Mouse (Mus musculus) intestine, embryonic 14.5 days (tissue): ENCODE results near the gene Lhx5. TPM values are rescaled to one million over a fixed set of nuclear protein-coding genes. Genes with fewer than 3 reads are reported as not detected.
A peak's percentile ranks its signal among the peaks of the same experiment; 100 is the strongest.

Experiments used
- ATAC-seq: fragments of 200-750 bp; cut with Nextera tagmentation; replicated peaks from 2 replicates; pipeline ENCODE4 v1.8.0; 2017; ENCODE audit warnings: low read depth, moderate number of reproducible peaks, moderate TSS enrichment, moderate library complexity; ENCODE audit not compliant: low FRiP score, low TSS enrichment
- DNase-seq: peaks from one replicate; pipeline ENCODE4 v3.0.0-alpha.2; 2018; ENCODE audit warnings: low spot score
- H3K27ac ChIP-seq: fragments of 300-500 bp; sonication (generic); 2 replicates; pipeline ENCODE4 v1.5.1; 2014; ENCODE audit warnings: low read depth, mild to moderate bottlenecking, control low read depth
- H3K27me3 ChIP-seq: fragments of 300-500 bp; sonication (generic); replicated peaks from 2 replicates; pipeline ENCODE4 v1.6.1; 2014; ENCODE audit warnings: low read length, control low read depth; ENCODE audit not compliant: control insufficient read depth, insufficient read depth
- H3K36me3 ChIP-seq: fragments of 300-500 bp; sonication (generic); 2 replicates; pipeline ENCODE4 v1.6.1; 2014; ENCODE audit warnings: low read length, control low read depth; ENCODE audit not compliant: control insufficient read depth, insufficient read depth
- H3K4me1 ChIP-seq: fragments of 300-500 bp; sonication (generic); replicated peaks from 2 replicates; pipeline ENCODE4 v1.6.1; 2014; ENCODE audit warnings: low read length, control low read depth, mixed read lengths; ENCODE audit not compliant: control insufficient read depth, insufficient read depth
- H3K4me2 ChIP-seq: fragments of 300-500 bp; sonication (generic); 2 replicates; pipeline ENCODE4 v1.6.1; 2014; ENCODE audit warnings: low read length
- H3K4me3 ChIP-seq: fragments of 300-500 bp; sonication (generic); 2 replicates; pipeline ENCODE4 v1.5.1; 2014; ENCODE audit warnings: low read depth, low read length, control low read depth, mixed read lengths
- H3K9ac ChIP-seq: fragments of 300-500 bp; sonication (generic); 2 replicates; pipeline ENCODE4 v1.6.1; 2014; ENCODE audit warnings: mild to moderate bottlenecking, low read length
- H3K9me3 ChIP-seq: fragments of 300-500 bp; sonication (generic); 2 replicates; pipeline ENCODE4 v1.6.1; 2016; ENCODE audit warnings: low read length, control low read depth; ENCODE audit not compliant: control insufficient read depth
- WGBS: fragments of 180-500 bp; shearing (Covaris S2); extraction: QIAGEN DNeasy Blood & Tissue Kit; methylation state at CpG from one replicate; pipeline ENCODE4 v1.1.7; 2014; 5-methylcytosine and 5-hydroxymethylcytosine counted together
- polyA plus RNA-seq: library from polyadenylated mRNA; unstranded; fragments of >200 nt; fragmentation: Nextera tagmentation; extraction: Ambion mirVana; gene quantifications from 2 replicates; pipeline ENCODE4 v1.2.1, GENCODE M21; 2014

The Lhx5 gene
- polyA plus RNA-seq, 1 experiment from 2014 or later, result not detected

DNA sequence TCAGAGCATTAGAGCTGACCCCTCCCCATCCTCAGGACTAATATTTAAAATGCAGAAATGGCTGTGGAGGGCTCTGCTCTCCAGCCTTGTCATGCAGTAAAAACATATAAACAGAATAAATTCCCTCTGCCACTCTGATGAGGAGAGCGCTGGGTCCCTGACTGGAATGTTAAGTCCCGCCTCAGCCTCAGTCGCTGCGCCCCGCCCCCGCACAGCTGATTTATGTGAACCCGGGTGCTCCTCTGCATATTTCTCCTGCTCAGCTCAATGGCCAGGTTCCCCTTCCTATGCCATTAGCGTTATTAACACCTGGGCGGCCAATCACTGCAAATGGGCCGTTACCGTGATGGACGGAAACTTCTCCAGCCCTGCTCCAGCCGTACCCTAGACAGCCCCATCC lies 15.8 kb downstream of the Lhx5 start:
- H3K9ac ChIP-seq, result no peak overlapping the region
- ATAC-seq, result no peak

DNA sequence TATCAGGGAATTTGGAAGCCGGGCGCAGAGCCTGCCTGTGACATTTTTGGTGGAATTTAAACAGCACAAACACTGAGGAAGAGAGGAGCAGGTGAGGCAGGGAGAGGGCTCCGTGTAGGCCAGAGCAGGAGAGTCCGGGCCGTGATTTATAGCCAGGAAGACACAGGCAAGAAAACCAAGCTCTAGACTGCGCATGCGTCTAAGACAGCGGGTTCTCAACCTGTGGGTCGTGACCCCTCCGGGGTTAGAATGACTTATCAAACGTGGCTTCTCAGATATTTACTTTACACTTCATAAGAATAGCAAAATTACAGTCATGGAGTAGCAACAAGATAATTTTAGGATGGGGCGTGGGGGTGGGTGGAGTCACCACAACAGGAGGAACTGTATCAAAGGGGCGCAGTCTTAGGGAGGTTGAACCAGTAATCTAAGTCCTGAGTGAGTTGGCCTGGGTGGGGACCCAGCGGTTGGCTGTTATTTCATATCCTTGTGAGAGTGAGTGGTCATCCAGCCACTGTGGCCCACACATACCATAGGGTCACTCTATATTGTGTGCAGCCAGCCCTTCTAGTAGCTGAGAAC lies 23.3 kb downstream of the Lhx5 start:
- Histone ChIP-seq H3K4me2 (no peak overlapping the region), H3K27me3 (no peaks in the 10 kb centered on the region), H3K4me1 (no peaks in the 10 kb centered on the region), H3K4me3 (no peak overlapping the region), H3K27ac (no peak overlapping the region), H3K36me3 (no peaks in the 10 kb centered on the region), H3K9me3 (no peaks in the 10 kb centered on the region), H3K9ac (no peak overlapping the region)
- WGBS, result 37% methylated on average over 14 of the region's 14 CpGs
- DNase-seq, result no peak
- ATAC-seq, result no peak

More for the DNA sequence above, 15.8 kb downstream of the Lhx5 start:
- no peak overlapping the region for H3K27ac ChIP-seq
- no peak for DNase-seq
- H3K4me2 ChIP-seq, result no peak overlapping the region
- WGBS, result 33% methylated on average over 13 of the region's 13 CpGs
- H3K4me1 ChIP-seq, result no peaks in the 10 kb centered on the region
- no peaks in the 10 kb centered on the region for H3K9me3 ChIP-seq
- H3K27me3 ChIP-seq, result peaks cover 24% of the 10 kb centered on the region; the same call in 1 of the 2 replicates
- no peak overlapping the region for H3K4me3 ChIP-seq
- H3K36me3 ChIP-seq, result no peaks in the 10 kb centered on the region

DNA sequence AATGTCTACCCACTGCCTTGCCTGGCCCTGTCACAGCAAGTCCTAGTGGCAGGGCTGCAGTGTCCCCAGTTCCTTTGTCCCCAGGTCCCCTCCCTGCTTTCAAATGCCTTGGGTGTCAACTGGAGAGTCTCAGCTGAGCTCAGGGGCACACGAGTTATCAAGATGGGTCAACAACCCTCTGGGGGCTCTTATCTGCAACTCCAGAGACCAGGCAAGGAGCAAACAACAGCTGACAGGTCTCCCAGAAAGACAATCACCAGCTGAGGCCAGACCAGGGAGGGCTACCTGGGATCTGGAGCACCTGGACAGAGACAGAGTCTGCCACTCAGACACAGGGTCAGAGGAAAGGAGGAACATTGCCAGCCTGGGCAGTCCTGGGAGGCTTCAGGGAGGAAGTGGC lies 24.8 kb downstream of the Lhx5 start:
- Histone ChIP-seq H3K4me1 (no peaks in the 10 kb centered on the region), H3K4me3 (no peak overlapping the region), H3K9ac (no peak overlapping the region), H3K27ac (no peak overlapping the region), H3K4me2 (no peak overlapping the region), H3K27me3 (no peaks in the 10 kb centered on the region), H3K36me3 (no peaks in the 10 kb centered on the region), H3K9me3 (no peaks in the 10 kb centered on the region)
- WGBS, result 17% methylated on average over 1 of the region's 1 CpGs
- no peak for DNase-seq
- ATAC-seq, result no peak

DNA sequence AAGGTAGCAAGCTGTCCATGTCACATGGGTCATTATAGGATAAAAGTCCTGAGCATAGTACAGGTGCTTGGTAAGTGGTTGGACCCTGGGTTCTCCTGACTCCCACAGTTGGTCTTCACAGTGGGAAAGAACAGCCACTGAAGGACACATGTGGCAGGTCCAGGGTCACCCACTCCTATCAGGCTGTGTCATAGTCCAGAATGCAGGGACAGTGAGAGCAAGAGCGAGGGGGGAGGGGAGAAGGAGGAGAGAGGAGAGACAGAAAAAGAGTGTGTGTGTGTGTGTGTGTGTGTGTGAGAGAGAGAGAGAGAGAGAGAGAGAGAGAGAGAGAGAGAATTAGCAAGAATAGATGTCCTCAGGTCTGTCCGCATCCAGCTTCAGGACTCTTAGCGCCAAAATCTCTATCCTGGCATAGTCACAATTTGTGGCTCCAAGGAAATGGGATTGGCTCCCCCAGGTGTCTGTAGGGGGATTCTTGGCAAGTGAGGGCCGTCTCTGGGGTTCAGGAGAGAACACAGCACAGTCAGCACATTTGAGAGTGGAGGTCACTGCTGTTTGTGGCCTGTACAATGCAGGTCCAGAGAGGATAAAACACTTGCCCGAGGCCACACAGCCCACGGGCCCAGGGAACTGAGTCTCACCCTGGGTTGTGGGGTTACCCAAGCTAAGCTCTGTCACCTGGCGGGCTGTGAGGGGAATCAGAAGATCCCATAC lies 25.5 kb downstream of the Lhx5 start:
- Histone ChIP-seq H3K27me3 (no peaks in the 10 kb centered on the region), H3K9ac (no peak overlapping the region), H3K9me3 (no peaks in the 10 kb centered on the region), H3K27ac (no peak overlapping the region), H3K4me1 (no peaks in the 10 kb centered on the region), H3K4me3 (no peak overlapping the region), H3K36me3 (no peaks in the 10 kb centered on the region), H3K4me2 (no peak overlapping the region)
- DNase-seq, result no peak
- ATAC-seq, result no peak; the same call in 1 of the 2 replicates
- WGBS, result 52% methylated on average over 7 of the region's 7 CpGs

DNA sequence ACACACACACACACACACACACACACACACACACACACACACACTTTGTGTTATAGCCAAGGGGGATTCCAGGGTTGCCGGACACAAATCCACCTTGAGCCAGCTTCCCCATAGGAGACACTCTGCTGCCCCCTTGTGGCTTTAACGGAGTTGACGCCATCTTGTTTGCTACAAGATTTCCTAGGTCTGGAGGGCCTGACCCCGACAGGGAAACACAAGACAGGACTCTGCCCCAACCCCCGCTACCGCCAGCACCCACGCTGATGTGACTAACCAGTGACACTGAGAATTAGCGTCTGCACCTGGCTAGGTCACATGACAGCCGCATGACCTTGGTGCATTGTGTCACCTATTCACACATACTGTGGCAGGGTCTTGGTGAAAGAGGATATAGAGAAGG lies 26.1 kb downstream of the Lhx5 start:
- no peak overlapping the region for H3K4me3 ChIP-seq
- no peaks in the 10 kb centered on the region for H3K36me3 ChIP-seq
- no peaks in the 10 kb centered on the region for H3K4me1 ChIP-seq
- H3K9ac ChIP-seq, result no peak overlapping the region
- H3K27me3 ChIP-seq, result no peaks in the 10 kb centered on the region
- no peak overlapping the region for H3K27ac ChIP-seq
- no peak overlapping the region for H3K4me2 ChIP-seq
- H3K9me3 ChIP-seq, result no peaks in the 10 kb centered on the region
- ATAC-seq, result no peak
- peak; percentile 89 for DNase-seq
- 4% methylated on average over 9 of the region's 9 CpGs for WGBS

DNA sequence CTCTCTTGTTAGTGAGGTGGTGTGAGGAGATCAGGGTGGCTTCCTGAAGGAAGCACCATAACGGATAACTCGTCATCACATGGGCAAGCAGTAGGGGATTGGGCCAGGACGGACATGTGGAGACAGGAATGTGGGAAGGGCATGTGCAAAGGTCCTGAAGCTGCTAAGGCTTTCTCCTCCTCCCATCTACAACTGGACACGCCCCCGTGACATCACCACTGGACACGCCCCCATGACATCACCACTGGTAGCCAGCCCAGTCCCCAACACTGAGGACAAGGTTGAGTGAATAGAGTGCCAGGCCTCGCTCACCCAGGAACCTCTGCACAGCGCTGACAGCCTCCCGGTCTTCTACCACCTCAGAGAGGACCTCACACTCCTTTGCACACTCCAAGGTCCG lies 27.6 kb downstream of the Lhx5 start:
- DNase-seq, result no peak
- Histone ChIP-seq H3K9me3 (no peaks in the 10 kb centered on the region), H3K36me3 (no peaks in the 10 kb centered on the region), H3K27me3 (no peaks in the 10 kb centered on the region), H3K4me1 (no peaks in the 10 kb centered on the region), H3K9ac (no peak overlapping the region), H3K4me3 (no peak overlapping the region), H3K4me2 (no peak overlapping the region), H3K27ac (no peak overlapping the region)
- 0 out of 2 replicates have a peak, but pooled peaks have one; percentile 17 for ATAC-seq
- WGBS, result 76% methylated on average over 10 of the region's 10 CpGs

DNA sequence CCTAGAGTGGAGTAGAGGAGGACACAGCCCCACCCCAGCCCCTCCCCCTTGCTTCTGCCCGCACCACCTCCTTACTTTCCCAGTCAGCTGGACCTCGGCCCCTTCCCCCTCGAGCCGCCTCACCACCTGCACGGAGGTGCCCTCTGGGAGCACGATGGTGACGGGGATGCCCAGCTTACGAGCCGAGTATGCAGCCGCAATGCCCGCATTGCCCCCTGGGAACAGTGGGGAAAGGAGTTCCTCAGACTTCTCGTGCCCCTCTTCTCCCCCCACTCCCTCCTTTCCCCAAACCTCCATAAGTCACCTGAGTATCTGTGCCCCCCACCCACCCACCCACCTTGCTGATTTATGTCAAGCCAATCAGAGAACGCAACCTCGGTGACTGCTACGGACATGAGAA lies 30.4 kb downstream of the Lhx5 start:
- H3K9me3 ChIP-seq, result no peaks in the 10 kb centered on the region
- H3K36me3 ChIP-seq, result no peaks in the 10 kb centered on the region
- H3K9ac ChIP-seq, result no peak overlapping the region
- no peak overlapping the region for H3K4me3 ChIP-seq
- H3K27ac ChIP-seq, result no peak overlapping the region
- WGBS, result 73% methylated on average over 15 of the region's 15 CpGs
- ATAC-seq (no peak), DNase-seq (no peak)
- no peaks in the 10 kb centered on the region for H3K27me3 ChIP-seq
- no peak overlapping the region for H3K4me2 ChIP-seq
- no peaks in the 10 kb centered on the region for H3K4me1 ChIP-seq

DNA sequence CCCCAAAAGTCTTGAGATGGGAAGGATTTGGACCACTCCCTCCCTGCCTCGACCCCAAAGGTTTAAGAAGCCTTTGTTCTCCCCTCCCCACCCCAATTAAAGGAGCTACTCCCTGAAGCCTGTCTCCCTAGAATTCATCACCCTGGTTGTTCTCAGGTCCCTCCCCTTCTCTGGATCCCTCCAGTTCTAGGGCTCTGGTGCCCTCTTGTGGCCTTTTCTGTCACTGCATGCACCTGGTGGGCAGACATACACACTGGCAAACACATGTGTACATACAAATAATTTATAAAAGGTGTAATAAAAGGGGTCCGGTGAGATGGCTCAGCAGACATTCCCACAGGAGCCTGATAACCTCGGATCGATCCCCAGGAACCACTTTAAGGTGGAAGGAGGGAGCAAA lies 32.8 kb downstream of the Lhx5 start:
- Histone ChIP-seq H3K9ac (no peak overlapping the region), H3K4me1 (no peaks in the 10 kb centered on the region), H3K36me3 (no peaks in the 10 kb centered on the region), H3K27me3 (no peaks in the 10 kb centered on the region), H3K4me3 (no peak overlapping the region), H3K4me2 (no peak overlapping the region), H3K9me3 (no peaks in the 10 kb centered on the region), H3K27ac (no peak overlapping the region)
- 80% methylated on average over 4 of the region's 4 CpGs for WGBS
- no peak for DNase-seq
- ATAC-seq, result no peak

DNA sequence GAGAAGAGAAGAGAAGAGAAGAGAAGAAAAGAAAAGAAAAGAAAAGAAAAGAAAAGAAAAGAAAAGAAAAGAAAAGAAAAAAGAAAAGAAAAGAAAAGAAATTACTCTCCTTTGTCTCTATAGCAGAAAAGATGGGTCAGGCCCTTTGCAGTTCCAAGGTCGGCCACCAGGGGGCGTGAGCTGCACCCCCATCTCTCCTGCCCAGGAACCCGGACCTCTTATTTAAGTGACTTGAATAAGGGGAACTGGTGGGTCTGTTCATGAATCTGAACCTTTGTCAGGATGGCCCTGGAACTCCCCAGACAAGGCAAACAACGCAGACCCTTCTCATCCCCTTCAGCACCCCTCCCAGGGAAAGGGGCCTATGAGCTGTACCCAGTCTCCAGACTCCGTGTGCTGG lies 33.6 kb downstream of the Lhx5 start:
- 42% methylated on average over 5 of the region's 5 CpGs for WGBS
- no peak overlapping the region for H3K9ac ChIP-seq
- DNase-seq, result no peak
- H3K27ac ChIP-seq, result no peak overlapping the region
- H3K4me1 ChIP-seq, result no peaks in the 10 kb centered on the region
- H3K36me3 ChIP-seq, result no peaks in the 10 kb centered on the region
- no peaks in the 10 kb centered on the region for H3K9me3 ChIP-seq
- H3K4me3 ChIP-seq, result no peak overlapping the region
- no peak overlapping the region for H3K4me2 ChIP-seq
- no peaks in the 10 kb centered on the region for H3K27me3 ChIP-seq
- no peak for ATAC-seq
